ENCODE assay signal across 8 mouse cellular contexts in genomic region chr9:44484311-44485104, GRCm38 (mm10). TPM values are rescaled to one million over a fixed set of nuclear protein-coding genes. Genes with fewer than 3 reads are reported as not detected.
DNase-seq lines count a peak whose midpoint lies in the region; ATAC-seq and TF ChIP-seq lines count a peak whose summit lies in the region.

No protein-coding gene starts in this region.

- H3K27ac ChIP-seq in heart, embryonic 13.5 days (replicated peaks) = peak overlapping the region; percentile 91
- H3K27ac ChIP-seq in limb, embryonic 14.5 days (replicated peaks; ENCODE audit: low read depth, low read length) = no peak overlapping the region
- H3K27ac ChIP-seq in stomach, embryonic 15.5 days = peak overlapping the region; percentile 97

- peak; percentile 41 for DNase-seq in kidney, adult 18-20 months
- DNase-seq in kidney, postnatal 14 days = no peak
- DNase-seq in cerebellum, postnatal 10 days = peak; percentile 29 to 43
- no peak for DNase-seq in limb, embryonic 14.5 days (ENCODE audit: low spot score)
- DNase-seq in thymus, postnatal 25 days = no peak
- DNase-seq in thymus, postnatal 0 days (ENCODE audit: low spot score) = no peak

- H3K4me1 ChIP-seq in heart, embryonic 13.5 days = peaks cover 71% of the 10 kb centered on the region
- peaks cover 59% of the 10 kb centered on the region for H3K4me1 ChIP-seq in limb, embryonic 14.5 days (ENCODE audit: control insufficient read depth, insufficient read depth, low read length)
- peaks cover 65% of the 10 kb centered on the region for H3K4me1 ChIP-seq in stomach, embryonic 15.5 days

- H3K27me3 ChIP-seq in heart, embryonic 13.5 days (replicated peaks) = no peaks in the 10 kb centered on the region
- no peaks in the 10 kb centered on the region for H3K27me3 ChIP-seq in limb, embryonic 14.5 days (ENCODE audit: control insufficient read depth, insufficient read depth, low read length)
- no peaks in the 10 kb centered on the region for H3K27me3 ChIP-seq in stomach, embryonic 15.5 days (replicated peaks)

- peak overlapping the region; percentile 99 for H3K9ac ChIP-seq in heart, embryonic 13.5 days
- peak overlapping the region; percentile 93 for H3K9ac ChIP-seq in limb, embryonic 14.5 days (ENCODE audit: low read depth, low read length, severe bottlenecking)
- H3K9ac ChIP-seq in stomach, embryonic 15.5 days = peak overlapping the region; percentile 93; the same call in 1 of the 2 replicates

- 18% methylated on average over 7 of the region's 7 CpGs for WGBS in heart, embryonic 13.5 days
- 12% methylated on average over 7 of the region's 7 CpGs for WGBS in limb, embryonic 14.5 days
- 14% methylated on average over 7 of the region's 7 CpGs for WGBS in stomach, embryonic 15.5 days

- peak overlapping the region; percentile 99 for H3K4me3 ChIP-seq in heart, embryonic 13.5 days
- peak overlapping the region; percentile 97 for H3K4me3 ChIP-seq in limb, embryonic 14.5 days (replicated peaks; ENCODE audit: low read length)
- peak overlapping the region; percentile 96 for H3K4me3 ChIP-seq in stomach, embryonic 15.5 days (replicated peaks)

- H3K36me3 ChIP-seq in heart, embryonic 13.5 days = no peaks in the 10 kb centered on the region
- 0 out of 2 replicates have a peak, but pooled peaks cover 4% of the 10 kb centered on the region for H3K36me3 ChIP-seq in limb, embryonic 14.5 days (ENCODE audit: control insufficient read depth, insufficient read depth, low read length)
- no peaks in the 10 kb centered on the region for H3K36me3 ChIP-seq in stomach, embryonic 15.5 days

- H3K9me3 ChIP-seq in heart, embryonic 13.5 days = no peaks in the 10 kb centered on the region
- H3K9me3 ChIP-seq in limb, embryonic 14.5 days (ENCODE audit: control insufficient read depth, low read length) = no peaks in the 10 kb centered on the region
- no peaks in the 10 kb centered on the region for H3K9me3 ChIP-seq in stomach, embryonic 15.5 days

- no peak for TF ChIP-seq POLR2A in limb, embryonic 14.5 days (IDR thresholded peaks at IDR 0.05; ENCODE audit: borderline replicate concordance, extremely low read depth, insufficient read depth, insufficient read length)

- peak overlapping the region; percentile 83 for H3K4me2 ChIP-seq in heart, embryonic 13.5 days
- peak overlapping the region; percentile 69 for H3K4me2 ChIP-seq in limb, embryonic 14.5 days (replicated peaks; ENCODE audit: low read depth, low read length, severe bottlenecking)
- peak overlapping the region; percentile 69 for H3K4me2 ChIP-seq in stomach, embryonic 15.5 days

- ATAC-seq in heart, embryonic 13.5 days (ENCODE audit: extremely low read depth, insufficient number of reproducible peaks, low FRiP score, low TSS enrichment) = no peak
- no peak for ATAC-seq in limb, embryonic 14.5 days (ENCODE audit: low FRiP score, low read depth)
- no peak for ATAC-seq in stomach, embryonic 15.5 days (ENCODE audit: insufficient read depth, low FRiP score, low read depth)

RNA-seq across cellular contexts. Expression of gene Bcl9l, which starts 1.9 kb away (rescaled TPM):
- 7.3 and 9.4 TPM in 2 replicates for polyA plus RNA-seq in heart, embryonic 13.5 days (2015; fragmentation: Nextera tagmentation; extraction: Ambion mirVana)
- 41.2 and 53.7 TPM in 2 replicates for polyA plus RNA-seq in limb, embryonic 14.5 days (2012; rRNA removed)
- polyA plus RNA-seq in limb, embryonic 14.5 days (2014; fragmentation: Nextera tagmentation; extraction: Ambion mirVana) = 20.5 and 22.7 TPM in 2 replicates
- polyA plus RNA-seq in stomach, embryonic 15.5 days (2015; fragmentation: Nextera tagmentation; extraction: Ambion mirVana) = 12.0 and 12.1 TPM in 2 replicates
- 3.2 and 4.4 TPM in 2 replicates for polyA plus RNA-seq in thymus, postnatal 0 days (2015; fragmentation: Nextera tagmentation; extraction: Ambion mirVana)

RNA-seq across cellular contexts. Expression of gene Upk2, which starts 29.7 kb away (rescaled TPM):
- polyA plus RNA-seq in heart, embryonic 13.5 days (2015; fragmentation: Nextera tagmentation; extraction: Ambion mirVana) = not detected in 2 replicates
- polyA plus RNA-seq in limb, embryonic 14.5 days (2012; rRNA removed) = 0.33 and 0.91 TPM in 2 replicates
- 0.40 TPM in 1 of 2 replicates, not detected in the other for polyA plus RNA-seq in limb, embryonic 14.5 days (2014; fragmentation: Nextera tagmentation; extraction: Ambion mirVana)
- polyA plus RNA-seq in stomach, embryonic 15.5 days (2015; fragmentation: Nextera tagmentation; extraction: Ambion mirVana) = 18.2 and 26.2 TPM in 2 replicates
- 0.69 and 1.5 TPM in 2 replicates for polyA plus RNA-seq in thymus, postnatal 0 days (2015; fragmentation: Nextera tagmentation; extraction: Ambion mirVana)

RNA-seq across cellular contexts. Expression of gene Foxr1, which starts 43.6 kb away (rescaled TPM):
- polyA plus RNA-seq in heart, embryonic 13.5 days (2015; fragmentation: Nextera tagmentation; extraction: Ambion mirVana) = not detected in 2 replicates
- not detected in 2 replicates for polyA plus RNA-seq in limb, embryonic 14.5 days (2012; rRNA removed)
- polyA plus RNA-seq in limb, embryonic 14.5 days (2014; fragmentation: Nextera tagmentation; extraction: Ambion mirVana) = not detected in 2 replicates
- polyA plus RNA-seq in stomach, embryonic 15.5 days (2015; fragmentation: Nextera tagmentation; extraction: Ambion mirVana) = not detected in 2 replicates
- polyA plus RNA-seq in thymus, postnatal 0 days (2015; fragmentation: Nextera tagmentation; extraction: Ambion mirVana) = not detected in 2 replicates

Comparison
In these comparisons a context has a peak if more than half of its experiments do, and no peak if none do; other contexts are left out.
1. DNase-seq: peak in kidney, adult 18-20 months (single experiment) and cerebellum, postnatal 10 days (2 of 2); none in kidney, postnatal 14 days (single experiment), limb, embryonic 14.5 days (single experiment), thymus, postnatal 25 days (single experiment) and thymus, postnatal 0 days (single experiment).
2. Peak in every context shown above with its lines, with median percentiles within 50 percentile points of each other: H3K4me2 ChIP-seq, H3K4me3 ChIP-seq and H3K9ac ChIP-seq.